Mouse (Mus musculus): ENCODE results near the gene Adcy2.

DNA sequence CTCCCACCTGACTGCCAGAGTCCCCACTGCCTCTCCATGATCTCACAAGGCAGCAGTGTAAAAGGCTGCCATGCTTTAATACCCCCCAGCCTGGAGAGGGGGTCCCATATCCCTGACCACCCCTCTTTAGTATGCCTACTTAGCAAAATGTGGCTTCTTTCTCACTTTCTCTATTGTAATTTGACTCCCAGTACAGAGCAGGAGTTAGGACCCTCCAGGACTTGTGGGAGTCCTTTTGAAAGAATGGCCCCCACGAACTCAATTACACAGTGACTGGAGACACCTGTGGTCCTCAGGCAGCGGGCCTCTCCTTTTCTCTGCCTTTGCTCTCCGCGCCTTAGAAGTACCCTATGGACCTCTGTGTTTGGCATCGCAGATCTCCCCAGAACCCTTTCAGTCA lies 485 bp upstream of the Adcy2 start:
- TF ChIP-seq GATA1 (IDR thresholded peaks at IDR 0.05; ENCODE audit: borderline replicate concordance, low read length) (no peak), FLI1 (IDR thresholded peaks at IDR 0.05; ENCODE audit: low read length) (no peak)

All from megakaryocyte, embryonic 14.5 days (primary cell).